Mouse (Mus musculus) stomach, embryonic 14.5 days (tissue): ENCODE data around the gene Capg. TPM values are rescaled to one million over a fixed set of nuclear protein-coding genes. Genes with fewer than 3 reads are reported as not detected.

Experiments
- ATAC-seq: fragments of 200-750 bp; cut with Nextera tagmentation; 2 replicates; pipeline ENCODE4 v1.8.0; 2017; ENCODE audit warnings: low read depth, moderate TSS enrichment; ENCODE audit not compliant: insufficient number of reproducible peaks, insufficient read depth, low FRiP score
- H3K27ac ChIP-seq: fragments of 300-500 bp; sonication (generic); 2 replicates; pipeline ENCODE4 v1.5.1; 2014; ENCODE audit warnings: mild to moderate bottlenecking, low read length, moderate library complexity, mixed read lengths
- H3K27me3 ChIP-seq: fragments of 300-500 bp; sonication (generic); 2 replicates; pipeline ENCODE4 v1.6.1; 2014; ENCODE audit warnings: low read length, control low read depth, mixed read lengths; ENCODE audit not compliant: control insufficient read depth, insufficient read depth
- H3K36me3 ChIP-seq: fragments of 300-500 bp; sonication (generic); 2 replicates; pipeline ENCODE4 v1.6.1; 2014; ENCODE audit warnings: mild to moderate bottlenecking, control low read depth, low read length, moderate library complexity, mixed read lengths; ENCODE audit not compliant: control insufficient read depth, insufficient read depth
- H3K4me1 ChIP-seq: fragments of 300-500 bp; sonication (generic); 2 replicates; pipeline ENCODE4 v1.6.1; 2014; ENCODE audit warnings: low read length, control low read depth, mixed read lengths; ENCODE audit not compliant: control insufficient read depth, insufficient read depth
- H3K4me2 ChIP-seq: fragments of 300-500 bp; sonication (generic); replicated peaks from 2 replicates; pipeline ENCODE4 v1.6.1; 2014; ENCODE audit warnings: low read depth, low read length, control low read depth
- H3K4me3 ChIP-seq: fragments of 300-500 bp; sonication (generic); 2 replicates; pipeline ENCODE4 v1.5.1; 2014; ENCODE audit warnings: low read depth, low read length, control low read depth
- H3K9ac ChIP-seq: fragments of 300-500 bp; sonication (generic); replicated peaks from 2 replicates; pipeline ENCODE4 v1.6.1; 2014; ENCODE audit warnings: low read depth, mild to moderate bottlenecking, control low read depth, low read length, moderate library complexity, mixed read lengths
- H3K9me3 ChIP-seq: fragments of 300-500 bp; sonication (generic); 2 replicates; pipeline ENCODE4 v1.6.1; 2016; ENCODE audit warnings: low read depth, low read length, control low read depth; ENCODE audit not compliant: control insufficient read depth
- WGBS: fragments of 180-500 bp; shearing (Covaris S2); extraction: QIAGEN DNeasy Blood & Tissue Kit; methylation state at CpG from one replicate; pipeline ENCODE4 v1.1.7; 2014; 5-methylcytosine and 5-hydroxymethylcytosine counted together
- polyA plus RNA-seq: library from polyadenylated mRNA; unstranded; fragments of >200 nt; fragmentation: Nextera tagmentation; extraction: Ambion mirVana; gene quantifications from 2 replicates; pipeline ENCODE4 v1.2.1, GENCODE M21; 2014

Capg gene
- polyA plus RNA-seq, 1 experiment from 2014 or later, result 85.0 TPM

- Histone ChIP-seq H3K27ac (no peak overlapping the region), H3K4me3 (no peak overlapping the region), H3K9ac (no peak overlapping the region), H3K4me1 (peaks cover 12% of the 10 kb centered on the region; the same call in 1 of the 2 replicates), H3K36me3 (peaks cover 50% of the 10 kb centered on the region), H3K4me2 (no peak overlapping the region), H3K9me3 (no peaks in the 10 kb centered on the region), H3K27me3 (no peaks in the 10 kb centered on the region)
- WGBS, result 69% methylated on average over 4 of the region's 4 CpGs
- no peak for ATAC-seq
These were observed 66.1 kb downstream of the Capg start for GRCm38 (mm10) chr6:72610261-72610660.

Other genes with a start within 250 kb of the Capg start
- gene Sftpb, start 239.8 kb upstream of the Capg start, polyA plus RNA-seq, result not detected in 2 replicates
- 52.3 and 52.5 TPM in 2 replicates for gene Usp39, start 199.2 kb upstream of the Capg start, polyA plus RNA-seq
- 33.9 and 34.3 TPM in 2 replicates for gene 0610030E20Rik, start 197.1 kb upstream of the Capg start, polyA plus RNA-seq
- 13.8 and 15.3 TPM in 2 replicates for gene Tmem150a, start 188.9 kb upstream of the Capg start, polyA plus RNA-seq
- gene Rnf181, start 177.4 kb upstream of the Capg start, polyA plus RNA-seq, result 106 and 109 TPM in 2 replicates
- gene Vamp5, start 163.9 kb upstream of the Capg start, polyA plus RNA-seq, result 22.6 and 26.3 TPM in 2 replicates
- gene Vamp8, start 153.7 kb upstream of the Capg start, polyA plus RNA-seq, result 194 and 206 TPM in 2 replicates
- gene Ggcx, start 130.1 kb upstream of the Capg start, polyA plus RNA-seq, result 23.2 TPM in 2 replicates
- 333 and 352 TPM in 2 replicates for gene Mat2a, start 104.8 kb upstream of the Capg start, polyA plus RNA-seq
- gene Sh2d6, start 22.7 kb upstream of the Capg start, polyA plus RNA-seq, result 0.32 TPM in 1 of 2 replicates, not detected in the other
- 19.0 and 19.1 TPM in 2 replicates for gene Elmod3, start 54.0 kb downstream of the Capg start, polyA plus RNA-seq
- gene Retsat, start 54.1 kb downstream of the Capg start, polyA plus RNA-seq, result 17.0 and 21.9 TPM in 2 replicates
- 38.9 and 39.3 TPM in 2 replicates for gene Tgoln1, start 72.6 kb downstream of the Capg start, polyA plus RNA-seq
- 35.1 and 39.0 TPM in 2 replicates for gene Tcf7l1, start 244.9 kb downstream of the Capg start, polyA plus RNA-seq